Mouse (Mus musculus) neural tube, embryonic 13.5 days (tissue): ENCODE measurements at regions not wholly inside any gene's neighbourhood (a gene's known extent, or its start where the extent isn't known, plus 50 kb on each side); places are given as distances from the start of the nearest gene placed in this dataset.
"Not testable (repeated sequence)": the region's sequence is repeated elsewhere in the genome, so short reads cannot be mapped to it uniquely, and the experiment has no call there.

ENCODE experiments used
- ATAC-seq: fragments of 200-750 bp; cut with Nextera tagmentation; 2 replicates; pipeline ENCODE4 v1.8.0; 2017; ENCODE audit warnings: low read depth, mild to moderate bottlenecking, moderate TSS enrichment, moderate library complexity
- H3K27ac ChIP-seq: fragments of 300-500 bp; sonication (generic); replicated peaks from 2 replicates; pipeline ENCODE4 v1.5.1; 2015; ENCODE audit warnings: moderate library complexity, mild to moderate bottlenecking, inconsistent platforms
- H3K27me3 ChIP-seq: fragments of 300-500 bp; sonication (generic); 2 replicates; pipeline ENCODE4 v1.6.1; 2015; ENCODE audit warnings: mild to moderate bottlenecking, inconsistent platforms
- H3K36me3 ChIP-seq: fragments of 300-500 bp; sonication (generic); 2 replicates; pipeline ENCODE4 v1.6.1; 2015; ENCODE audit warnings: mild to moderate bottlenecking, inconsistent platforms
- H3K4me1 ChIP-seq: fragments of 300-500 bp; sonication (generic); replicated peaks from 2 replicates; pipeline ENCODE4 v1.6.1; 2015; ENCODE audit warnings: inconsistent platforms
- H3K4me2 ChIP-seq: fragments of 300-500 bp; sonication (generic); 2 replicates; pipeline ENCODE4 v1.6.1; 2015; ENCODE audit warnings: inconsistent platforms, mild to moderate bottlenecking, moderate library complexity
- H3K4me3 ChIP-seq: fragments of 300-500 bp; sonication (generic); 2 replicates; pipeline ENCODE4 v1.5.1; 2015; ENCODE audit warnings: mild to moderate bottlenecking, inconsistent platforms
- H3K9ac ChIP-seq: fragments of 300-500 bp; sonication (generic); 2 replicates; pipeline ENCODE4 v1.6.1; 2015; ENCODE audit warnings: moderate library complexity, mild to moderate bottlenecking, inconsistent platforms
- H3K9me3 ChIP-seq: fragments of 300-500 bp; sonication (generic); 2 replicates; pipeline ENCODE4 v1.6.1; 2016; ENCODE audit warnings: inconsistent platforms
- WGBS: fragments of 180-500 bp; shearing (Covaris S2); methylation state at CpG from one replicate; pipeline ENCODE4 v1.1.7; 2015; 5-methylcytosine and 5-hydroxymethylcytosine counted together

DNA sequence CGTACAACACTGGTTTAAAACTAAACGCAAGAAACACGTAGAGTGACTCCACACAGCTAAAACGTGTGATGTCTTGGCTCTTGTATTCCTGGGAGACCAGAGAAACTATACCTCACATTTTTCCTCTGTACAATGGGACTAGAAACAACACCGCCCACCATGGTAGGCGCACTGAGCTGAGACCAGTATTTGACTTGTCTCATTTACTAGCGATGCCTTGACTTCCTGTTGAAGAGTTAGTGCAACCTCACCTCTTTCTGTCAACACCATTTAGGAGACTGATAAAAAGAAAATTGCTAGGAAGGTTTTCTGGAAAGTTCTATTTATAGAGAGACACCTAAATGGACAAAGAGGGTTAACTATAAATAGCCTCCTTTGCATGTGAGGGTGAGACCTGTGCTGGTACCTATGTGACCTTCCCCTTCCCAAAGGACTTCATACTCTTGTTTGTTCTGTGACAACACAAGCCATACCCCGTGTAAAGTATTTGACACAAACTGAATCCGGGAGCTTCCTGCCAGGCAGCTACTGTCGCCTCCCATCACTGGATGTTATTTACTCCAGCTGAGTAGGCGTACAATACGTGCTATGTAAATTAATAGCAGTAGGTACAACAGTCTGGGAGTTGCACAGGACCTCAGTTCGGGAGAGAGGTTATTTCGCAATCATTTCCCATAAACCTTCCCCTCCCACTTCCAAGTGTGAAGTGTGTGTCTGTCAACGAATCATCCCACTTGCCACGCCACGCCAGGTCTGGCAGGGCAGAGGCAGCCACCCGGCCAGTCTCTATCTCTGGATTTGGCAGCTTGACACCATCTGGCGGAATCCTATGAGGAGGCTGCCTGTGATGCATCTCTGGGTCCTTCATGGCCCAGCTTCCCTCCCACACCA lies 174.7 kb upstream of the Serp2 start:
- ATAC-seq: no peak
- WGBS: 87% methylated on average over 19 of the region's 19 CpGs
- H3K9me3 ChIP-seq: no peaks in the 10 kb centered on the region
- no peak overlapping the region for H3K27ac ChIP-seq
- H3K4me2 ChIP-seq: no peak overlapping the region
- no peak overlapping the region for H3K9ac ChIP-seq
- H3K4me3 ChIP-seq: no peak overlapping the region
- H3K4me1 ChIP-seq: peaks cover 15% of the 10 kb centered on the region; the same call in 1 of the 2 replicates
- H3K36me3 ChIP-seq: no peaks in the 10 kb centered on the region
- no peaks in the 10 kb centered on the region for H3K27me3 ChIP-seq

DNA sequence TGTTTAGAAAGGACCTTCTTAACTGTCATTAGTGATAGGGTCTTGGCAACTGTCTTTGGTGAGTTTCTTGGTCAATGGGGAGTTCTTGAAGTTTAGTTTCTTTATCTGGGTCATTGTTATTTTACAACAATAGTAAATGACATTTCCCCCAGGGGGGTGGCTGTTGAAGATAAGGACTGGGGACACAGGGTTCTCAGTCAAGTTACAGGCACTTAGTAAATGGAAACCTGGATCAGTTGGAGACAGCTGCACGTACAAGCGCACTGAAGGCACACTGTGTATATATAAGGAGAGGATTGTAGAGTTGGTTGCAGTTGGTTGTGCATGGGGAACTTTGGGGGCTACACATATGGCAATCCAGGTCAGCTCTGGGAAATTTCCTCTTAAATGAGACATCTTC lies 169.2 kb upstream of the Serp2 start:
- no peak overlapping the region for H3K27ac ChIP-seq
- no peaks in the 10 kb centered on the region for H3K4me1 ChIP-seq
- H3K27me3 ChIP-seq: no peaks in the 10 kb centered on the region
- no peak overlapping the region for H3K9ac ChIP-seq
- H3K36me3 ChIP-seq: no peaks in the 10 kb centered on the region
- no peak overlapping the region for H3K4me3 ChIP-seq
- ATAC-seq: no peak
- 97% methylated on average over 2 of the region's 2 CpGs for WGBS
- no peaks in the 10 kb centered on the region for H3K9me3 ChIP-seq
- H3K4me2 ChIP-seq: no peak overlapping the region

DNA sequence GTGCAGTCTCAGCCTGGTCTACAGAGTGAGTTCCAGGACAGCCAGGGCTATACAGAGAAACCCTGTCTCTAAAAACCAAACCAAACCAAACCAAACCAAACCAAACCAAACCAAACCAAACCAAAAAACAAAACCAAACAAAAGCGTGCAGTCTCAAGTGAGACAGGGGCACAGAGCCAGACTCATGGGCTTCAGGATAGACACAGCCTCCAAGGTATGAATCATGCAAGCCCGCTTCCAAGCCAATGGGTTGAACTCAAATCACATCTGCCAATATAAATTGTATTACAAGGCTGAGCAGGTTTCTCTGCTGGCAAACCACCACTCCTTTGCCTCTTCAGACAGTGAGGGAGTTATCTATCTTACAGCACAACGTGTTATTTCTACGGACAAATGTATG lies 168.5 kb upstream of the Serp2 start:
- H3K4me1 ChIP-seq, ATAC-seq, H3K9me3 ChIP-seq, H3K36me3 ChIP-seq, H3K4me2 ChIP-seq, H3K4me3 ChIP-seq, H3K27me3 ChIP-seq, H3K27ac ChIP-seq, H3K9ac ChIP-seq: not testable (repeated sequence)
- WGBS: 93% methylated on average over 4 of the region's 4 CpGs

DNA sequence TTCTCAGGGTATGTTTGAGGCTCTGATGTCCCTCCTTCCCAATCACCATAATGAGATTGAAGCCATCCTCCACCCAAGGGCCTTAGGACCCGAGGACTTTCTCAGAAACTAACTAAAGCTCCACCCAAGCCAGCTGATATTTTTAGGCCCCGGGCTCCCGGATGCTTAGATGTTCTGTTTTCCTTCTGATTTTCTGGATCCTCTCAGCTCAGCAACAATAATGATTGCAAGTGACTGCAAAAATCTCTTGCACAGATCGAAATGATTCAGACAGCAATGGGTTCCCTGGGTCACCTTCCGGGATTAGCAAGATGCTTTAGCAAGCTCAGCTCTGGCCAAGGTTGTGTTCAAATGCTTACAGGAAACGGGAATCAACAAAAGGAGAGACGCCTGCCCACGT lies 168.1 kb upstream of the Serp2 start:
- no peaks in the 10 kb centered on the region for H3K4me1 ChIP-seq
- no peaks in the 10 kb centered on the region for H3K9me3 ChIP-seq
- no peak overlapping the region for H3K4me3 ChIP-seq
- no peak for ATAC-seq
- no peak overlapping the region for H3K4me2 ChIP-seq
- H3K36me3 ChIP-seq: no peaks in the 10 kb centered on the region
- H3K9ac ChIP-seq: no peak overlapping the region
- 84% methylated on average over 8 of the region's 8 CpGs for WGBS
- H3K27me3 ChIP-seq: no peaks in the 10 kb centered on the region
- no peak overlapping the region for H3K27ac ChIP-seq

DNA sequence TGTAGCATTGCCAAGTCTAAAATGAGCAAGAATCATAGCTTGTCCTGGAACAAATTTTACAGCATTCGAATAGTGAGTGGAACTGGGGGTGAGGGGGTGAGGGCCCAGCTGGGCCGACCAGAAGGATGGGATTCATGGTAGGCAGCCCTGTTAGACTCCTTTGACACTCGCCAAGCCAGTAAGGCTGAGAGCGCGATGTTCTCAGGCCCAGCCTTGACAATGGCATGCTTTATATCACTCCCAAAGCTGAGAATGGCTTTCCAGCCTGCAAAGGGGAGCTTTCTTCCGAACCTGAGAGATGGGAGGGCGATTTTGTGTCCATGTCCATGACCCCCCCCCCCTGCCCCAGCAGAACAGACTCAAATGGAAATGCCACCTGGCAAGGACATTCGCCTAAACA lies 167.7 kb upstream of the Serp2 start:
- H3K27me3 ChIP-seq: no peaks in the 10 kb centered on the region
- no peaks in the 10 kb centered on the region for H3K9me3 ChIP-seq
- H3K27ac ChIP-seq: no peak overlapping the region
- 72% methylated on average over 8 of the region's 8 CpGs for WGBS
- H3K36me3 ChIP-seq: no peaks in the 10 kb centered on the region
- no peak overlapping the region for H3K4me2 ChIP-seq
- no peak overlapping the region for H3K4me3 ChIP-seq
- no peak overlapping the region for H3K9ac ChIP-seq
- no peaks in the 10 kb centered on the region for H3K4me1 ChIP-seq
- ATAC-seq: no peak

DNA sequence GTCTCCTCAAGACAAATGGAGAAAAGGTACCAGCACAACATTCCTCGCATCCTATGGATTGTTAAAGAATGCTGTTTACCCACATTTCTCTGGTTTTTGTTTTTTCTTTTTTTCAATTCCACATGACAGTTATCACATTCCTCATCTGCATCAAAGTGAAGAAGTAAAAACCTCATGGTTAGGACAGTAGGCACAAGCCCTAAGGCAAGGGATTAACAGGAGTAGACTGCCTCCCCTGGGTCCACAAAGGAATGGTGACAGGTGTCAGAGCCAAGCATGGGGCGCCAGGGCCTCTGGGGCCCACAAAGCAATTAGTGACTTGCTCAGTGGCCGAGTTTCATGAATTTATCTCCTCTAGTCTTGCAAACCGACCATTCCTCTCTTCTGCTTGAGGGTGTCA lies 166.9 kb upstream of the Serp2 start:
- no peak overlapping the region for H3K27ac ChIP-seq
- H3K4me2 ChIP-seq: no peak overlapping the region
- H3K4me1 ChIP-seq: no peaks in the 10 kb centered on the region
- no peak overlapping the region for H3K4me3 ChIP-seq
- WGBS: 60% methylated on average over 4 of the region's 4 CpGs
- no peaks in the 10 kb centered on the region for H3K9me3 ChIP-seq
- H3K9ac ChIP-seq: no peak overlapping the region
- ATAC-seq: no peak
- H3K36me3 ChIP-seq: no peaks in the 10 kb centered on the region
- no peaks in the 10 kb centered on the region for H3K27me3 ChIP-seq

DNA sequence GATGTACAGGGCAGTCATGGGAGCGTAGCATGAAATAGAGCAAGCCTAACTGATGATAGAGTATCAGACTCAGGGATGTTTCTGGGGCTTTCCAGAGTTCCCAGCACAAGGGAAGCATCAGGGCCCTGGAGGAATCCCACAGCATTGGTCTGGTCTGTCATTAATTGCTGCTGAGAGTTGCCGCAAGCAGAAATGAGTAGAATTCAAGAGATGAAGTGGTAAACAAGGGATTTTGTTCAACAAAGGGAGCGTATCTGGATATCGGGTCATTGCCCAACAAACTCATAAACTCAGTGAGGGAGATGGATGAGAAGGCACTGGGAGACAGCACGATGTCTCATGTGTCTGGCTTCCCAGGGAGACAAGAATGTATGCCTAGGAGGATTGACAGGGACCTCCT lies 165.6 kb upstream of the Serp2 start:
- Histone ChIP-seq H3K4me3 (no peak overlapping the region), H3K36me3 (no peaks in the 10 kb centered on the region), H3K27ac (no peak overlapping the region), H3K9me3 (no peaks in the 10 kb centered on the region), H3K9ac (no peak overlapping the region), H3K4me1 (no peaks in the 10 kb centered on the region), H3K4me2 (no peak overlapping the region), H3K27me3 (no peaks in the 10 kb centered on the region)
- ATAC-seq: no peak
- WGBS: 90% methylated on average over 5 of the region's 5 CpGs

DNA sequence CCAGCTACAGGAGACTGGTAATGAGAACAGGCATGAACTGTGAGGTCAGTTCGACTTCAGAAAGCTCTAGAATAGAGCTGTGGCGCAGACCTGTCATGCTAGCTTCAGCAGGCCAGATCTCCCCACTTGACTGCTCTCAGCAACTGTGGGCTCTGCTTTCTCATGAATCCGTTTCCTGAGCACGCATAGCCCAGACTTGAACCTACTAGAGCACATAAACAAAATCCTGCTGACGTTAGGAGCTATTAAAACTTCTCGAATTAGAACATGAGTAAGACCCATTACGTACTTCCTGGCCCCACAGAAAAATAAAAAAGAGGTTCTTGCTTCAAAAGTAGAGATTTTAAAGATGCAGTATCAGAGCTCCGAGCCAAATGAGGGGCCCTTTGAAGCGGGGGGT lies 165.1 kb upstream of the Serp2 start:
- no peak overlapping the region for H3K4me3 ChIP-seq
- no peaks in the 10 kb centered on the region for H3K4me1 ChIP-seq
- no peaks in the 10 kb centered on the region for H3K36me3 ChIP-seq
- no peaks in the 10 kb centered on the region for H3K9me3 ChIP-seq
- no peak overlapping the region for H3K4me2 ChIP-seq
- no peak overlapping the region for H3K27ac ChIP-seq
- ATAC-seq: no peak
- H3K9ac ChIP-seq: no peak overlapping the region
- WGBS: 87% methylated on average over 9 of the region's 9 CpGs
- no peaks in the 10 kb centered on the region for H3K27me3 ChIP-seq

DNA sequence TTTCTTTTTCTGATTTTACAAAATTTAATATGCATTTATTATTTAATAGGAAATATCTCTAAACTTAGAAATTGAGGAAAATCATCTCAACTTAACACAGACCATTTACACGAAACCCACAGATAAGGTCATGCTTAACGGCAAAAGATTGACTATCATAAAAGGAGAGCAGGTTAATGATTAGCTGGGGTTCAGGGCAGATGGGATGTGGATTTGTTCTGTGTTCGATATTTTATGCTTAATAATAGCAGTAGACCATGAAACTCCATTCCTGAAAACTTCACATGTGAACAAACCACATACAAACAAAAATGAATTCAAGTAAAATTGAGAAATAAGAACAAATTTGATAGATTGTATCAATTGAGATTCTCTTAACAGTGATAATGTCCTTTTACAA lies 160.4 kb upstream of the Serp2 start:
- no peak overlapping the region for H3K27ac ChIP-seq
- H3K4me2 ChIP-seq: no peak overlapping the region
- no peak overlapping the region for H3K9ac ChIP-seq
- no peaks in the 10 kb centered on the region for H3K27me3 ChIP-seq
- no peak overlapping the region for H3K4me3 ChIP-seq
- no peaks in the 10 kb centered on the region for H3K36me3 ChIP-seq
- no peak for ATAC-seq
- H3K4me1 ChIP-seq: no peaks in the 10 kb centered on the region
- H3K9me3 ChIP-seq: no peaks in the 10 kb centered on the region
- WGBS: 88% methylated on average over 3 of the region's 3 CpGs

DNA sequence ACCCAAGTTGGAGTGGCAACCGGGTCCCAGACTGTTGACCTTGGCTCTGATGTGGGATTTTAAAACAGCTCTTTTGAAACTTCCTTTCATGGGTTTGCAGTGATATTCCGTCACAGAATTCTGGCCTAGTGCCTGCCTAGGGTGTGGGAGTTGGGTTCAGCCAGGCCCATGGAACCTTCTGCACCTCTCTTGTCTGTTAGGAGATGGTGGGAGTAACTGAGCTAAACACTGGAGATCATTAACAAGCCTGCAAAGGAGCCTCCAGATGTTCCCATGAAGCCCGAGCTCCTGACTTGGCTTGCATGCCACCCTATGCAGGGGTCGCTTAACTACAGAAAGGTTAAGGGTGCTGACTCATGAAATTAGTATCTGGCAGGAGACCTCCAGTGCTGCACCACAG lies 158.0 kb upstream of the Serp2 start:
- 80% methylated on average over 4 of the region's 4 CpGs for WGBS

DNA sequence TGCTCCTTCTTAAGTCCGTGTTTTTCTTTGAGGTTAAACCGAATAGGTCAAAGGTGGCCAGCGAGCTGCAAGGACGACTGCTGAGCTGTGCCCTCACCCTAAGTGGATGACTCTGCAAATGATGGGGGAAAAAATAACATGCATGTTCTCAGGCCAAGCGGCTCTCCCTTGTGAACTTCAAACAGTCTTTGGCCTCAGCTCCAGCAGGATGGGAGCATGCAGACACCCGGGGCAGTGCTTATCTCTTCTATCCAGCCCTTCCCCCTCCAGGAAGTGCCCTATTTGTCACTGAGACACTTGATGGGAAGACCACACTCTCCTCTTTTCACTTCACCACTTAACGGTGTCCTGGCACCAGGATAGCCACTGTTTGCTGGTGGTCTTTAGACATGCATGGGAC lies 157.3 kb upstream of the Serp2 start:
- no peak overlapping the region for H3K27ac ChIP-seq
- no peaks in the 10 kb centered on the region for H3K27me3 ChIP-seq
- no peak overlapping the region for H3K4me3 ChIP-seq
- no peaks in the 10 kb centered on the region for H3K36me3 ChIP-seq
- H3K9ac ChIP-seq: no peak overlapping the region
- WGBS: 72% methylated on average over 7 of the region's 7 CpGs
- H3K4me2 ChIP-seq: no peak overlapping the region
- ATAC-seq: no peak
- H3K9me3 ChIP-seq: no peaks in the 10 kb centered on the region
- H3K4me1 ChIP-seq: no peaks in the 10 kb centered on the region

More for the DNA sequence above, 158.0 kb upstream of the Serp2 start:
- Histone ChIP-seq H3K27me3 (no peaks in the 10 kb centered on the region), H3K4me1 (no peaks in the 10 kb centered on the region), H3K9ac (no peak overlapping the region), H3K4me2 (no peak overlapping the region), H3K4me3 (no peak overlapping the region), H3K36me3 (no peaks in the 10 kb centered on the region), H3K27ac (no peak overlapping the region), H3K9me3 (no peaks in the 10 kb centered on the region)
- no peak for ATAC-seq

DNA sequence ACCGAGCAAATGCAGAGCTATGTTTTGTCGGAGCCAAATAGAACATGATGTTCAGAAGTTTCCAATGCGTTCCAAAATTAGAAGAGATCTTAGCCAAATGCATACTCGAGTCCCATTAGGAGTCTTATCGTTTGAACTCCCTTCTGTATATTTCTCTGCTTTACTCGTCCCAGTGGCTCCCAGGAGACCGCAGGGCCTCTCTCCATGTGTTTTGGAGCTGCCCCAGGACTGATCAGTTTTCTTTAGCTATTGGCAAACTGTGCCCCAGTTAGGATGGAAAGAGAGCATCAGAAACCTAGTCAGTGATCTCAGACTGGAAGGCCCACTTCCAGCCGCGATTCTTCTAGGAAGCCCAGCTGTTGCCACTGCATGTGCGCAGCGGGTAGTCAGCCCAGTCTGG lies 152.0 kb upstream of the Serp2 start:
- Histone ChIP-seq H3K4me3 (no peak overlapping the region), H3K9ac (no peak overlapping the region)
- 84% methylated on average over 11 of the region's 11 CpGs for WGBS

DNA sequence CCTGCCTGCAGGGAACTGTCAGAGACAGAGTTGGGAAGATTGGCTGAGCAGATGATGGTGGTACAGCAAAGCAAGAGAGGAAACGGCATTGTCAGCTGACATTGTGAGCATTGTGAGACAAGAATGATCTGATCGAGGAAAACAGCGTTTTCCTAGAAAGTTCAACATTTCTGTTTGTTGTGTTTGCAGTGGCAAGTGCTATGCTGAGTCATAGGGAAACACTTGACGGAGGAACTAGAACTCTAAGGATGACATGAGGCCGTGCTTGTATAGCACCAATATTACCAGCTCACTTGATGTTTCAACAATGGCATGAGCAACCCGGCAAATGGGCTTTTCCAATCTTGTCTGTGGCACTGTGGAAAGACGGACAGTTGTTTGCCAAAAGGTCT lies 146.7 kb upstream of the Serp2 start:
- Histone ChIP-seq H3K27ac (no peak overlapping the region), H3K9me3 (no peaks in the 10 kb centered on the region), H3K4me3 (no peak overlapping the region), H3K4me1 (peaks cover 9% of the 10 kb centered on the region), H3K4me2 (no peak overlapping the region), H3K36me3 (no peaks in the 10 kb centered on the region), H3K27me3 (no peaks in the 10 kb centered on the region), H3K9ac (no peak overlapping the region)
- no peak for ATAC-seq
- WGBS: 91% methylated on average over 7 of the region's 7 CpGs

More for the DNA sequence above, 152.0 kb upstream of the Serp2 start:
- no peaks in the 10 kb centered on the region for H3K27me3 ChIP-seq
- no peaks in the 10 kb centered on the region for H3K4me1 ChIP-seq
- H3K27ac ChIP-seq: no peak overlapping the region
- H3K9me3 ChIP-seq: no peaks in the 10 kb centered on the region
- no peaks in the 10 kb centered on the region for H3K36me3 ChIP-seq
- H3K4me2 ChIP-seq: no peak overlapping the region
- no peak for ATAC-seq
